Mouse (Mus musculus) C2C12 (cell line): ENCODE measurements around the gene Cog4.

Experiments used
- CTCF ChIP-seq: IDR thresholded peaks from one replicate; pipeline ENCODE4 v1.5.1; 2011; ENCODE audit not compliant: control insufficient read depth, insufficient read depth, insufficient read length
- MAX ChIP-seq: IDR thresholded peaks from one replicate; pipeline ENCODE4 v1.6.1; 2011; ENCODE audit warnings: mild to moderate bottlenecking, control low read depth
- MYOD1 ChIP-seq: IDR thresholded peaks from one replicate; pipeline ENCODE4 v1.6.1; 2011; ENCODE audit warnings: low read depth; ENCODE audit not compliant: control insufficient read depth, insufficient read length
- MYOG ChIP-seq: IDR thresholded peaks from one replicate; pipeline ENCODE4 v1.6.1; 2011; ENCODE audit not compliant: control insufficient read depth, insufficient read length; ENCODE audit errors: extremely low read depth
- USF1 ChIP-seq: IDR thresholded peaks from one replicate; pipeline ENCODE4 v1.6.1; 2011; ENCODE audit warnings: low read depth, mild to moderate bottlenecking, control low read depth, moderate library complexity

DNA sequence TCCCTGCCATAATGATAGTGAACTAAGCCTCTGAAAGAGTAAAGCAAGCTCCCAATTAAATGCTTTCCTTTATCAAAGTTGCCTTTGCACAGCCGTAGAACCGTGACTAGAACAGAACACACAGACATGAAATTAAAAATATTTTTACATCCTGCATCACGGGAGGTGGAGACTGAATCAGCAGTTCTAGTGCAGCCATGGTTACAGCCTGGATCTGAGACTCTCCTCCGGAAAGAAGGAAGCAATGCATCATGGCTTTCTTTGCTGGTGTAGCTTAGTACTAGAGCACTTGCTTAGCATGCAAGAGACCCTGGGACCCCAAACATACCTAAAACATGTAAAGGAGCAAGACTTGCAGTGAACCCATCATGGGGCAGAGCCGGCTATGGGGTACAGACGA, 59.0 kb downstream of the Cog4 start:
- TF ChIP-seq CTCF: no peak
- no peak for TF ChIP-seq USF1
- TF ChIP-seq MAX: no peak
- TF ChIP-seq MYOG: no peak
- TF ChIP-seq MYOD1: no peak
